Mouse (Mus musculus): ENCODE measurements around the gene Fdxacb1.

Gene Fdxacb1

GRCm38 (mm10) chr9:50768107-50769002 is at the start of gene Fdxacb1:
TSS of gene Fdxacb1 (plus strand) at chr9:50768236.
- ATAC-seq (ENCODE audit: low TSS enrichment) = peak; percentile 90

- ATAC-seq (ENCODE audit: low TSS enrichment) = no peak
Measured at GRCm38 (mm10) chr9:50718878-50719277, 49.2 kb upstream of the Fdxacb1 start.

GRCm38 (mm10) chr9:50721061-50721460 is 47.0 kb upstream of the Fdxacb1 start:
- ATAC-seq (ENCODE audit: low TSS enrichment) = no peak

DNA sequence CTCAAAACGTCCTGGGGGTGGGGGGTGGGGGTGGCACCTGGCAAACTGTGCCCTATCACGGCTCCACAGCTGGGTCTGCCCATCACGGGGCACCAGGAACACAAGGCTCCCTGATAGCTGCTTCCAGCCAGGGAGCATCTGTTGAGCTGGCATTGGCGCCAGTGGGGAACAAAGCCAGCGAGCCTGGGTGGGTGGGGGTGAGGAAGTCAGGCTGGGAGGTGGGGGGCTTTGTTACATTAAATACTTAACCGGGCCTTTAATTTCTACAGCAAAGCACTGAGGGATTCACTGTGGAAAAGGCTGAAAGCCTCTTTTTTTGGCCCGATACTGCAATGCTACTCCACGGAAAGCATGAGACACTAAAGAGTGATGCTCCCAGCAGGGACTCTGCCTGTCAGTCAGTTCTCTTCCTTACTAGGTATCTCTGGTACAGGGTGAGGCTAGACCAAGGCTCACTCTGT is 45.6 kb upstream of the Fdxacb1 start:
- ATAC-seq (ENCODE audit: low TSS enrichment) = no peak

DNA sequence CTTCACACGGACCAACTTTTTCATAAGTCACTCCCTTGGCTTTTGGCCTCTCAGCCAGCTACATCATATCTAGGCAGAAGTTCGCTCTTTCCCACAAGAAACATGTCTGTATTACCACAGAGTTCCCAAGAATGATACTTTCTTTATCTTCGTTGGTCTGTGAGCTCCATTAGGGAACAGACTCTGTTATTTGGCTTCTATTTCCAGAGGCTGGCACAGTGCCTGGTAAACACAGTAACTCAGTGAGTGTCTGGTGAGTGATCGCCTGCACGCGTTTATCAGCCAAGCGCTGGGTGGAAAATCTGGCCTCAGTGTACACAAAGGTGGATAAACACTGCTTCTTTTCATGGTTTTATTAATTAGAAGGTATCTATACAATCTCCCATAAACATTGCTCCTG is 44.6 kb upstream of the Fdxacb1 start:
- no peak for ATAC-seq (ENCODE audit: low TSS enrichment)

DNA sequence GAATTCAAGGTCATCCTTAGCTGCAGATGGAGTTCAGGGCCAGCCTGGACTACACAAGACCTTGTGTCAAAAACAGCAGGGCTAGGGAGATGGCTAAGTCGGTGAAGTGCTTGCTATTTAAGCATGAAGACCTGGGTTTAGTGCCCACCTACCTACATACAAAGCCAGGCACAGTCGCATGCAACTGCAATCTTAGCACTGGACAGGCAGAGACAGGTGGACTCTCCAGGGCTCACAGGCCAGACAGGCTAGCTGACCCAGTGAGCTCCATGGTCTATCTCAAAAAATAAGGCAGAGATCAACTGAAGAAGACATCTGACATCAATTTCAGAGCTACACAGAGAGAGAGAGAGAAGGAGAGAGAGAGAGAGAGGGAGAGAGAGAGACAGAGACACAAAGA is 43.9 kb upstream of the Fdxacb1 start:
- no peak for ATAC-seq (ENCODE audit: low TSS enrichment)

DNA sequence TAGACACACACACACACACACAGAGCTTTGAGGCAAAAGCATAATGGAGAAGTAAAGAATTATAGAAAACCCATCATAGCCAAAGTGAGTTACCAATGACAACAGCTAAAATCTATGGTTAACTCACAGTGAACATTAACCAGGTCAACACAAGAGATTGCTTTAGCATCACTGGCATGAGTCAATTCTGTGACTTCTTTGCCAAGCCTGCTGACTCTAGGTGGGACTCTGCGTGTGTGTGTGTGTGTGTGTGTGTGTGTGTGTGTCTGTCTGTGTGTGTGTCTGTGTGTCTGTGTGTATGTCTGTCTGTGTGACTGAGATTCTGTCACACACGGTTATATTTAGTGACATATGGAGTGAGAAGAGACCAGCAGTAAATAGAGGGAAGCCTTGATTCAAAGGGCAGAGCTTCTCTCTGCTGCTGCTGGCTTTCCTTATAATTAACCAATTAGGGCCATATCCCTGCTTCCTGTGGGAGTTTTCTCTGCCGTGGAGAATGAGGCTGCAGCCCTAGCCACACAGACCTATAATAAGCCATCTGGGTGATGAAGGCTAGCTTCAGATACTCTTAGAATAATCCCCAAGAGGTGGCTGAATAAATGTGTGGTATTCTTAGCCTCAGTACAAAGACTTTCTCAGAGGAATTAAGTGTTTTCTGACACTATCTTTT is 43.2 kb upstream of the Fdxacb1 start:
- no peak for ATAC-seq (ENCODE audit: low TSS enrichment)

DNA sequence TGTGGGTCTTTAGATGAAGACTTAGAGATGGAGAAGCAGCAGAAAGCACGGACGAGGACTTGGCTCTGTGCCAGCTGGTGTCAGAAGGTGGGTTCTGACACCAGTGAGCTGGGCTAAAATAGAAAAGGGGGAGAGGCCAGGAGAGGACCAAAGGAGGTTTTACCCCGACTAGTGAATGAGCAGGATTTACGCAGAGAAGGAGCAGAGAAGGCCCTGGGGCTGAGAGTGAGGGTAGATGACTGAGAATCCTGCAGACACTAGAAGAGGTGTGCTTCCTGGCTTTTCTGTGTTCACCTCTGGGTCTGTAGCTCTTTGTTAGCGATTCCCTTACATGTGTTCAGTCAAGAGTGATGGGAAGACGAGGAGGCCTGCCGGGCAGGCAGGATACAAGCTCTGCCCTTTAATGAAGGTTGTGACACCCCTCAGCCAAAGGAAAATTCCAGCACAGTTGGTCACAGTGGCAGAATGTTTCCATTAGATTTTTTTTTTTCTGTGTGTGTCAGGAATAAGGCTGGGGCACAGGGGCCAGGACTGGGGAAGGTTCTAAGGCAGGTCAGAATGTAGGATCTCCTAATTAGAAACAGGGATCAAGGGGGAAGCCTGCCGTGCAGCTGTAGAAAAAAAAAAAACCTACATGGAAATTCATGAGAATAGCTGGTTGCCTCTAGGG is 42.0 kb upstream of the Fdxacb1 start:
- ATAC-seq (ENCODE audit: low TSS enrichment) = no peak

DNA sequence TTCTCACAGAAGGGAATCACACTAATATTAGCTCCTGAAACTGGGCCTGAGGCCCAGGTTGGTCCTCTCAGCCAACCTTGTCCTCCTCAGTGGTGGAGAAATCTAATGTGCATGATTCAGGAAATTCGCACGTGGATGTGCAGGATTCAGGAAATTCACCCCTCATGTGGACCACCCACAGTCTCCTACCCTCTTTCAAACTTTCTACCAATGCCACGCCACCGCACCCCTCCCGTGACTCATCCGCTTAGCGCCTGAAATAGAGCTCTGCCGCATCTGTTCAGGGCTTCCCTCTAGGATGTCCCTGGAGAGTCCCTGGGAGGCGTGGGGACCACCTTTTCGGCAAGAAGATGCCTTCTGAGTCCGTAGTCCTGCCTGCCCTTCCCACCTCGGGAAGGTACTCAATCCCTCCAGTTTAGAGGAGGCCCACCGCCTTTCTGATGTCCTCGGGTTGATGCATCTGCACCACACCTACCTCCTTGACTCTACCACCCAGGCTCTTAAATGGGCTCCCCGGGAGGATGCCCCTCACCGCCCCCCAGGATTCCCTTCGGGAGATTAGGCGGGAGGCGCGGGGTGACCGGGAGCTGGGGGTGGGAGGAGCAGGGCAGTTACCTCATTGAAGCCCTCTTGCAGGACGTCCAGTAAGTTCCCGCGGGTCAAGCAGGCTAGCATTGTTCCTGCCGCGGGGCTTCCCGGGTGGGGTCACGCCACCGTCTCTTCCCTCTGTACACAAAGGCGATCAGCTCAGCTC is 40.7 kb upstream of the Fdxacb1 start:
- peak; percentile 47; the same call in 1 of the 2 replicates for ATAC-seq (ENCODE audit: low TSS enrichment)

GRCm38 (mm10) chr9:50727925-50728651 is 39.9 kb upstream of the Fdxacb1 start:
- ATAC-seq (ENCODE audit: low TSS enrichment) = peak; percentile 95

DNA sequence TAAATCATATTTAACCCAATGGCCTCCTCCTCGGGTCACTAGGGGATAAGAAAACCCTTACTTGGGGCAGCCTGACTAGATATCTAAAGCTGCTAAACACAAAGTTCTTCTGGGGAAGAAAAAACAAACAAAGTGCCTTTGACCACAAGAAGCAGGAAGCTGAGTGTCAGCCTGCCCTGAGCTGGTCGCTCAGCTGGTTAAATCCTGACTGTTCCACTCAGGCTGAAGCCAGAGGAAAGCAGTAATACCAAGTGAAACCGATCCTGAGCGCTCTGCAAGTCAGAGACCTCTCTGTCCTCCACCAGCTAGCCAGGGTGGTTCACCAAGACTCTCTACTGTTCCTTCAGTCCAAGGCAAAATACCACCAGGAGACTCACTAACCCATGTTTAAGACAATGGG is 38.4 kb upstream of the Fdxacb1 start:
- no peak for ATAC-seq (ENCODE audit: low TSS enrichment)

GRCm38 (mm10) chr9:50732560-50732959 is 35.5 kb upstream of the Fdxacb1 start:
- ATAC-seq (ENCODE audit: low TSS enrichment) = no peak

GRCm38 (mm10) chr9:50734989-50735388 is 33.0 kb upstream of the Fdxacb1 start:
- peak; percentile 62; the same call in 1 of the 2 replicates for ATAC-seq (ENCODE audit: low TSS enrichment)

GRCm38 (mm10) chr9:50738914-50739870 is 28.8 kb upstream of the Fdxacb1 start, which contains the start of gene Dixdc1:
TSS of gene Dixdc1 (minus strand) at chr9:50739517.
- peak; percentile 79 for ATAC-seq (ENCODE audit: low TSS enrichment)

DNA sequence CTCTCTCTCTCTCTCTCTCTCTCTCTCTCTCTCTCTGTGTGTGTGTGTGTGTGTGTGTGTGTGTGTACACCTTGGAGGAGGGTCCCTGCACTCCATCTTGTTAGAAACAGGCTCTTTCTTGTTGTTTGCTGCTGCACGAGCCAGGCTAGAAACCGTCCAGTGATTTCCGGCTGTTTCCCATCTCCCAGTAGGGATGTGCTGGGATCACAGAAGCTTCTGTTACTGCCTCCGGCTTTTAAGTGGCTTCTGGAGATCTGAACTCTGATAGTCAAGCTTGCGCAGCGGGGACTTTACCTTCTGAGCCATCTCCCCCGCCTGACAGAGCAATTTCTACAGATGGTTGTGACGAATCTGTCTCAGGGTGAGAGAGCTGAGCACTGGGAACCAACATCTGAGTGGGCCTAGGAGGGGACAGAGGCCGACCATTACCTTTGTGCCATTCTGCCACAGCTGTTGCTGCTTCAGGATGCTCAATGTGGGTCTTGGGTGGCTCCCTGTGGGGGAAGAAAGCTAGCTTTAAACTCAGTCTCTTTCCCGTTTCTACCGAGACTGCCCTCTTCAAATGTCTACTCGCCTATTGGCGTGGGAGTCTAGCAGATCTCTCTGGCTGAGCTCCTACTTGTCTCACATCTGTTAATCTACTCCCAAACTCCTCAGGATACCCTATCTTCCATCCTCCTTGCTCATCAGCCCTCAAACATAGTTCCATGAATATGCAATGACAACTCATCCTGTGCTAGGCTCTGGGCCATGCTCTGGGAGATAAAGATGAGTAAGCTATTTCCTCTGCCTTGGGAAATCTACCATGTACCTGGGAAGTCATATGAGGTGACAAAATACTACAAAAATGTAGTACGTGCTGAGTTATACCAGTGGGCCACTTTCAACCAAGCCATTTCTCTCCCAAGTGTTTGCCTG is 26.9 kb upstream of the Fdxacb1 start:
- ATAC-seq (ENCODE audit: low TSS enrichment) = peak; percentile 60

- no peak for ATAC-seq (ENCODE audit: low TSS enrichment)
Measured at GRCm38 (mm10) chr9:50742261-50742660, 25.8 kb upstream of the Fdxacb1 start.

DNA sequence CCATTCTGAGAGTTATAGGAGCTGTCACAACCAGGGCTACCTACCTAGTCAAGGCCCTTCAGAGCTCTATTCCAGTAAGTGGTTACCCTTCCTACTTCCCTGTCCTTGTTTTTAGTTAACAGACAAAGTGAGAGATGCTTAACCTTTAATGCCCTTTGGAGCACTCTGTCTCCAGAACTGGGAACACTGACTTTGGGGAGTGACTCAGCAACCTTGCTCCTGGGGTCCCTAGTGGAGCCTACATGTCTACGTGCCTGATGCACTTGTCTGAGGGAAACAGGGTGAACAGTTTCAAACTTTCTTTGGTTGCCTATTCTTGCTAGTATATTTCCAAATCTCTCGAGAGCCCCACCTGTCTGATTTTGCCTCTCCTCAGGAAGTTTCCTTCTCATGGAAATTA is 25.3 kb upstream of the Fdxacb1 start:
- ATAC-seq (ENCODE audit: low TSS enrichment) = no peak

- ATAC-seq (ENCODE audit: low TSS enrichment) = no peak
Measured at GRCm38 (mm10) chr9:50745806-50746205, 22.2 kb upstream of the Fdxacb1 start.
